ENCODE assay signal across 21 mouse cellular contexts in the genomic region with DNA sequence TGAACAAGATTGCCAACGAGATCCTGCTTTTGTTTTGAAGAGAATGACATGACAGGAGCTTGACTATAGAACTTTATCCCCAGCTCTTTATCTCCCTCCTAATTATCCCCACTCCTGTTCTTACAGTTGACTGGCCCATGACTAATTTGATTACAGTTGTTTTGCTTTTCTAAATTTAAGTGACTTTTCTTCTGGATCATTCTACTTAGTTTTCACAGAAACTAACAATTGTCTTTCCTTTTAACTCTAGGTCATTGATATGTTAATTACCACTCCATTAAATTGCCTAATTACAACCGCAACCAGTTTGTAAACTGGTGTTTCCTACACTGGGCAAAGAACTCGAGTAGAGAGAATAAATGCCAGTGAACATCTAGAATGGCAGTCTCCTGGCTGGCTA.
DNase-seq lines count a peak whose midpoint lies in the region; ATAC-seq and TF ChIP-seq lines count a peak whose summit lies in the region.
"Had no signal": no experiment of that assay in that cellular context is flagged by ENCODE, and none has a peak within 500 bp of the region (broad histone marks: within the 10 kb centered on the region; RNA-seq: fewer than 3 reads in every experiment).

No protein-coding gene starts in this region.

- H3K27me3 ChIP-seq in hindbrain, embryonic 11.5 days (ENCODE audit: control insufficient read depth, insufficient read depth, low read length) = no peaks in the 10 kb centered on the region
- no peaks in the 10 kb centered on the region for H3K27me3 ChIP-seq in hindbrain, embryonic 10.5 days (ENCODE audit: insufficient read depth, poor library complexity, severe bottlenecking)
- H3K27me3 ChIP-seq in hindbrain, embryonic 12.5 days = no peaks in the 10 kb centered on the region; the same call in 1 of the 2 replicates
- peaks cover 11% of the 10 kb centered on the region for H3K27me3 ChIP-seq in neural tube, embryonic 13.5 days
- no peaks in the 10 kb centered on the region for H3K27me3 ChIP-seq in heart, adult 2 months (ENCODE audit: control insufficient read depth, insufficient read depth, low read length)
- H3K27me3 ChIP-seq: limb, embryonic 12.5 days; liver, embryonic 12.5 days had no signal

- TF ChIP-seq EP300 in heart, adult 2 months (IDR thresholded peaks at IDR 0.05; ENCODE audit: insufficient read depth, low read depth, low read length) = no peak

- H3K4me1 ChIP-seq in hindbrain, embryonic 11.5 days (replicated peaks; ENCODE audit: control insufficient read depth, insufficient read depth, low read length) = no peaks in the 10 kb centered on the region
- no peaks in the 10 kb centered on the region for H3K4me1 ChIP-seq in hindbrain, embryonic 10.5 days (replicated peaks)
- no peaks in the 10 kb centered on the region for H3K4me1 ChIP-seq in hindbrain, embryonic 12.5 days
- H3K4me1 ChIP-seq in neural tube, embryonic 13.5 days (replicated peaks) = no peaks in the 10 kb centered on the region
- no peaks in the 10 kb centered on the region for H3K4me1 ChIP-seq in heart, adult 2 months (ENCODE audit: control insufficient read depth, insufficient read depth, low read length)
- H3K4me1 ChIP-seq: limb, embryonic 12.5 days; liver, embryonic 12.5 days had no signal

- WGBS in hindbrain, embryonic 11.5 days = 31% methylated on average over 3 of the region's 3 CpGs
- WGBS in hindbrain, embryonic 10.5 days = 31% methylated on average over 3 of the region's 3 CpGs
- WGBS in hindbrain, embryonic 12.5 days = 21% methylated on average over 3 of the region's 3 CpGs
- 8% methylated on average over 3 of the region's 3 CpGs for whole genome bisulfite sequencing in neural tube, embryonic 13.5 days
- WGBS in heart, adult 2 months = 57% methylated on average over 3 of the region's 3 CpGs

- H3K9me3 ChIP-seq in hindbrain, embryonic 11.5 days (ENCODE audit: control insufficient read depth, low read length) = no peaks in the 10 kb centered on the region
- H3K9me3 ChIP-seq in hindbrain, embryonic 10.5 days = no peaks in the 10 kb centered on the region
- no peaks in the 10 kb centered on the region for H3K9me3 ChIP-seq in hindbrain, embryonic 12.5 days (replicated peaks)
- no peaks in the 10 kb centered on the region for H3K9me3 ChIP-seq in neural tube, embryonic 13.5 days
- H3K9me3 ChIP-seq: limb, embryonic 12.5 days; liver, embryonic 12.5 days had no signal

- no peak overlapping the region for H3K4me2 ChIP-seq in hindbrain, embryonic 11.5 days (replicated peaks; ENCODE audit: low read depth, low read length)
- no peak overlapping the region for H3K4me2 ChIP-seq in hindbrain, embryonic 12.5 days (replicated peaks)
- no peak overlapping the region for H3K4me2 ChIP-seq in neural tube, embryonic 13.5 days
- H3K4me2 ChIP-seq: limb, embryonic 12.5 days; liver, embryonic 12.5 days had no signal

- intact Hi-C loops in heart, adult 2 months (cut with DNase I) = no loop called here
- intact Hi-C loops in left cerebral cortex, postnatal 4 days (cut with DNase I) = no loop called here

- no peak overlapping the region for H3K27ac ChIP-seq in hindbrain, embryonic 11.5 days (ENCODE audit: low read depth, low read length)
- H3K27ac ChIP-seq in hindbrain, embryonic 10.5 days = no peak overlapping the region
- H3K27ac ChIP-seq in hindbrain, embryonic 12.5 days = no peak overlapping the region
- no peak overlapping the region for H3K27ac ChIP-seq in neural tube, embryonic 13.5 days (replicated peaks)
- H3K27ac ChIP-seq in heart, adult 2 months = no peak overlapping the region
- H3K27ac ChIP-seq: gastrocnemius, adult 2 months; limb, embryonic 12.5 days; liver, embryonic 12.5 days had no signal

- H3K79me2 ChIP-seq in heart, adult 2 months (replicated peaks; ENCODE audit: control insufficient read depth, insufficient read depth, low read length) = no peaks in the 10 kb centered on the region

- ATAC-seq in hindbrain, embryonic 11.5 days (ENCODE audit: low FRiP score) = peak; percentile 38; the same call in 1 of the 2 replicates
- ATAC-seq in hindbrain, embryonic 12.5 days (ENCODE audit: low FRiP score) = peak; percentile 73
- ATAC-seq in neural tube, embryonic 13.5 days (ENCODE audit: low read depth) = peak; percentile 78
- ATAC-seq: CD4-positive, CD25-positive, alpha-beta regulatory T cell, adult 4 months; intestine, embryonic 16.5 days; liver, embryonic 12.5 days had no signal

- no peak for TF ChIP-seq CTCF in brain, embryonic 14.5 days (IDR thresholded peaks at IDR 0.05; ENCODE audit: borderline replicate concordance, extremely low read depth, insufficient read depth, insufficient read length)
- TF ChIP-seq CTCF in heart, adult 2 months (IDR thresholded peaks at IDR 0.05) = no peak

- no peak for DNase-seq in hindbrain, embryonic 11.5 days (ENCODE audit: low spot score)
- no peak for DNase-seq in hindbrain, embryonic 10.5 days (ENCODE audit: low spot score)
- DNase-seq in brain, embryonic 14.5 days (ENCODE audit: low read depth) = peak; percentile 84
- DNase-seq in heart, adult 2 months = no peak
- no peak for DNase-seq in spleen, postnatal 10 days (ENCODE audit: low spot score in 2 of 2)
- DNase-seq in left cerebral cortex, postnatal 4 days = no peak
- DNase-seq: adrenal gland, postnatal 14 days; cerebellum, adult 11 months; cerebellum, postnatal 10 days; gastrocnemius, adult 2 months; heart, adult 11 months; heart, postnatal 4 days; lung, adult 2 months; lung, postnatal 36 days; thymus, adult 2 months had no signal

- no peak for TF ChIP-seq POLR2A in brain, embryonic 14.5 days (IDR thresholded peaks at IDR 0.05; ENCODE audit: borderline replicate concordance, extremely low read depth, insufficient read depth, insufficient read length, poor library complexity, severe bottlenecking)
- no peak for TF ChIP-seq POLR2A in heart, adult 2 months (IDR thresholded peaks at IDR 0.05; ENCODE audit: insufficient read depth, low read depth, low read length)

- H3K4me3 ChIP-seq in hindbrain, embryonic 11.5 days (ENCODE audit: low read depth, low read length) = no peak overlapping the region
- no peak overlapping the region for H3K4me3 ChIP-seq in hindbrain, embryonic 10.5 days
- no peak overlapping the region for H3K4me3 ChIP-seq in hindbrain, embryonic 12.5 days
- no peak overlapping the region for H3K4me3 ChIP-seq in neural tube, embryonic 13.5 days
- H3K4me3 ChIP-seq in heart, adult 2 months = no peak overlapping the region
- H3K4me3 ChIP-seq: gastrocnemius, adult 2 months; limb, embryonic 12.5 days; liver, embryonic 12.5 days had no signal

- H3K36me3 ChIP-seq in hindbrain, embryonic 11.5 days (ENCODE audit: control insufficient read depth, insufficient read depth, low read length) = no peaks in the 10 kb centered on the region
- H3K36me3 ChIP-seq in hindbrain, embryonic 10.5 days = no peaks in the 10 kb centered on the region
- H3K36me3 ChIP-seq in hindbrain, embryonic 12.5 days = no peaks in the 10 kb centered on the region
- H3K36me3 ChIP-seq in neural tube, embryonic 13.5 days = no peaks in the 10 kb centered on the region
- H3K36me3 ChIP-seq in heart, adult 2 months (ENCODE audit: control insufficient read depth, insufficient read depth, low read length) = no peaks in the 10 kb centered on the region
- H3K36me3 ChIP-seq: limb, embryonic 12.5 days; liver, embryonic 12.5 days had no signal

- no peak overlapping the region for H3K9ac ChIP-seq in hindbrain, embryonic 11.5 days (ENCODE audit: low read depth, low read length)
- H3K9ac ChIP-seq in hindbrain, embryonic 12.5 days = no peak overlapping the region
- H3K9ac ChIP-seq in neural tube, embryonic 13.5 days = no peak overlapping the region
- no peak overlapping the region for H3K9ac ChIP-seq in heart, adult 2 months (ENCODE audit: low read depth, low read length)
- H3K9ac ChIP-seq: limb, embryonic 12.5 days; liver, embryonic 12.5 days had no signal
